Mouse (Mus musculus) forebrain, embryonic 11.5 days (tissue): Measurements from ENCODE around the gene Kif5a. TPM values are rescaled to one million over a fixed set of nuclear protein-coding genes. Genes with fewer than 3 reads are reported as not detected.

Experiments
- ATAC-seq: fragments of 200-750 bp; cut with Nextera tagmentation; replicated peaks from 2 replicates; pipeline ENCODE4 v1.8.0; 2017; ENCODE audit warnings: moderate TSS enrichment; ENCODE audit not compliant: low FRiP score
- DNase-seq: peaks from one replicate; pipeline ENCODE4 v3.0.0-alpha.2; 2017; ENCODE audit warnings: low spot score
- H3K27ac ChIP-seq: fragments of 300-500 bp; sonication (generic); 2 replicates; pipeline ENCODE4 v1.5.1; 2014; ENCODE audit warnings: low read depth, low read length
- H3K27me3 ChIP-seq: fragments of 300-500 bp; sonication (generic); 2 replicates; pipeline ENCODE4 v1.6.1; 2014; ENCODE audit warnings: mild to moderate bottlenecking, low read length, mixed read lengths; ENCODE audit not compliant: control insufficient read depth, insufficient read depth
- H3K36me3 ChIP-seq: fragments of 300-500 bp; sonication (generic); 2 replicates; pipeline ENCODE4 v1.6.1; 2014; ENCODE audit warnings: mild to moderate bottlenecking, low read length, moderate library complexity, mixed read lengths; ENCODE audit not compliant: control insufficient read depth, insufficient read depth
- H3K4me1 ChIP-seq: fragments of 300-500 bp; sonication (generic); replicated peaks from 2 replicates; pipeline ENCODE4 v1.6.1; 2014; ENCODE audit warnings: low read length, mixed read lengths; ENCODE audit not compliant: control insufficient read depth, insufficient read depth
- H3K4me2 ChIP-seq: fragments of 300-500 bp; sonication (generic); 2 replicates; pipeline ENCODE4 v1.6.1; 2014; ENCODE audit warnings: low read depth, mild to moderate bottlenecking, low read length, moderate library complexity, mixed read lengths; ENCODE audit not compliant: severe bottlenecking
- H3K4me3 ChIP-seq: fragments of 300-500 bp; sonication (generic); 2 replicates; pipeline ENCODE4 v1.5.1; 2014; ENCODE audit warnings: low read depth, low read length
- H3K9ac ChIP-seq: fragments of 300-500 bp; sonication (generic); 2 replicates; pipeline ENCODE4 v1.6.1; 2014; ENCODE audit warnings: low read length
- H3K9me3 ChIP-seq: fragments of 300-500 bp; sonication (generic); 2 replicates; pipeline ENCODE4 v1.6.1; 2016; ENCODE audit warnings: low read length, mixed read lengths; ENCODE audit not compliant: control insufficient read depth
- WGBS: fragments of 180-500 bp; shearing (Covaris S2); extraction: QIAGEN DNeasy Blood & Tissue Kit; methylation state at CpG from one replicate; pipeline ENCODE4 v1.1.7; 2014; 5-methylcytosine and 5-hydroxymethylcytosine counted together
- polyA plus RNA-seq: library from polyadenylated mRNA; unstranded; fragments of >200 nt; fragmentation: Nextera tagmentation; extraction: Ambion mirVana; gene quantifications from 2 replicates; pipeline ENCODE4 v1.2.1, GENCODE M21; 2014

Kif5a gene
- polyA plus RNA-seq, 1 experiment from 2014 or later: 23.6 TPM

DNA sequence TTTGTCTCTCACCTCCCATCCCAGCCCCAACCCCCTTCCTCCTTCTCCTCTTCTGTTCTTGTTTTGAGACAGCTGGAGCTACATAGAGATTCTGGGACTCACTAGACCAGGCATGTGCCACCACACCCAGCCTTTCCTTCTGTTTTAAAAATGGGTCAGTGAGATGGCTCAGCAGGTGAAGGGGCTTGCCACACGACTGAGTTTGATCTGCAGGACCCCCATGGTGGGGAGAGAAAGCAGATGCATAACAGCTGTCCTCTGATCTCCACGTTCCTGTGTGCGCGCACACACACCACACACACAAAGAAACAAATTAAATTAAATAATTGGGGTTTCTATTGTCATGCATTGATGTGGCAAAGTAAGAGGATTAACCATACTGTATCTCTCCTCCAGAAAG, 1.8 kb upstream of the Kif5a start:
- no peaks in the 10 kb centered on the region; the same call in 1 of the 2 replicates for H3K36me3 ChIP-seq
- no peak overlapping the region for H3K27ac ChIP-seq
- H3K27me3 ChIP-seq: peaks cover 10% of the 10 kb centered on the region; the same call in 1 of the 2 replicates
- H3K4me1 ChIP-seq: peaks cover 16% of the 10 kb centered on the region
- WGBS: 68% methylated on average over 4 of the region's 4 CpGs
- DNase-seq (no peak), ATAC-seq (no peak)
- H3K9me3 ChIP-seq: no peaks in the 10 kb centered on the region
- no peak overlapping the region for H3K9ac ChIP-seq
- no peak overlapping the region for H3K4me3 ChIP-seq
- H3K4me2 ChIP-seq: no peak overlapping the region

DNA sequence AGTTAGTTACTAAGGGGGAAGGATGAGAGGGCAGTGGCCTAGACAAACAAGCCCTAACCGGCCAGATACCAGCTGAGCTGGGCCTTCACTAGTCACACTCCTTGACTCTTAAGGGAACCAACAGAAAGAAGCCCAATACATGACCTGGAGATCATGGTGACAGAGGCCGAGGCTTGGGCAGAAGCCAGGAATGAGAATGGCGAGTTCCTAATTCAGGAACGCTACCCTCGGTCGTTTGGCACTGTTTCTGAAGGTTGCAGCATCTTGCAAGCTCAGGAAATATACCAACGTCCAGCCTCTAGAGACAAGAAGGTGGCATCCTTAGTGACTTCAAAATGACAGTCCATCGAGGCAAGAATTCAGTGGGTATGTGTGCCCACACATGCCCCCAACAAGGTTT, 1.2 kb upstream of the Kif5a start:
- Histone ChIP-seq H3K4me2 (no peak overlapping the region), H3K4me1 (peaks cover 16% of the 10 kb centered on the region), H3K36me3 (no peaks in the 10 kb centered on the region; the same call in 1 of the 2 replicates), H3K9ac (no peak overlapping the region), H3K4me3 (no peak overlapping the region), H3K9me3 (no peaks in the 10 kb centered on the region), H3K27me3 (peaks cover 10% of the 10 kb centered on the region; the same call in 1 of the 2 replicates), H3K27ac (no peak overlapping the region)
- ATAC-seq (no peak), DNase-seq (no peak)
- WGBS: 82% methylated on average over 8 of the region's 8 CpGs

DNA sequence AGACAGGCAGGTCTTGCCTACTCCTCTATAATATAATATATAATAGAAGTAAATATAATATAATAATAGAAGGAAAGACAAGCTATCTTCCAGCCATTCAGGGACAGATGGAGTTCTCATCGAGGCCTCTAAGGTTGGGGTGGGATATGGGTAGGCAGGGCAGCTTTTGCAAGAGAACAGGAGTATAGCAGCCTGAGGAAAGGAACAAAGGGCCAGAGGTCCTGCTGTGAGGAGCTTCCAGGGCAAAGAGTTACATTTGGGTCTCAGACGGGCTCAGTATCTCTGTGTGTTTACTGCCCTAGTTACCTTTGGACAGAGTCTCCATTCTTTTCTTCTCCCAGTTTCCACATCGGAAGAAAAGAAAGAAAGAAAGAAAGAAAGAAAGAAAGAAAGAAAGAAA, 483 bp upstream of the Kif5a start:
- 38% methylated on average over 3 of the region's 3 CpGs for WGBS
- H3K4me3 ChIP-seq: no peak overlapping the region
- peaks cover 10% of the 10 kb centered on the region; the same call in 1 of the 2 replicates for H3K27me3 ChIP-seq
- no peak overlapping the region for H3K27ac ChIP-seq
- H3K9ac ChIP-seq: no peak overlapping the region
- peaks cover 16% of the 10 kb centered on the region for H3K4me1 ChIP-seq
- no peaks in the 10 kb centered on the region for H3K9me3 ChIP-seq
- H3K4me2 ChIP-seq: no peak overlapping the region; the same call in 1 of the 2 replicates
- DNase-seq (no peak), ATAC-seq (no peak)
- H3K36me3 ChIP-seq: no peaks in the 10 kb centered on the region; the same call in 1 of the 2 replicates

DNA sequence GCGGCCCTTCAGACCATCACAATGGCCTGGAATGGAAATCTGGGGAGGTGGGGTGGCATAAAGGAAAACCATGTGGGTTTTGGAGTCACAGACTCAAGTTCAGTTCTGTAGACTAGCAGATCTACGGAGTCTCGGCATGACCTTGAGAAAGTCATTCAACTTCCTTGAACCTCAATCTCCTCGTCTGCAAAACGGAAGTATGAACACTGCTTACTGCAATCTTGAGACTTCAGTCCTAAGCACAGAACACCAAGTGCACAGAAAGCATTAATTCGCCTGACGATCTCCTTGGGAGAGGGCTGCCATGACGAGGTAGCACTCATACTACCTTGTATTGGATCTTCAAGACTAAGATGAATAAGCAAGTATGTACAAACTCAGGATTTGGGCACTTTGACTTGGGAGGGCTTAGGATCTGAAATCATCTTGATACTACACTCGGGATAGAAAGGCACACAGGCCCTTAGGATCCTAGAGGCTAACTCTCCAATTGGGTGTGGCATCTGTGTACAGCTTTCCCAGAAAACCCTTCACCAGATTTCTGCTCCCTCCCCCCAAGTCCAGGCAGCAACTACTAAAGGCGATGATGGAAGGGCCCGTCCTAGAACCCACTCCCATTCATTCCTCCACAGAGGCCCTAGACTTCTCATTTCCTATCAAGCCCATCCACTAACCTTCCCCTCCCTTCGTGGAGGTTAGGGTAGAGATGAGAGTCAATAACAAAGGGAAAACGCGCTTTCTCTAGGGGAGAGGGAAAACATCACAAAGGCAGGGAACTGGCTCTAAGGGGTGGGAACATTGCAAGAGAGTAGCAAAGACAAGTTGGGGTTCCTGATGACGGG, 1.2 kb downstream of the Kif5a start:
- peaks cover 10% of the 10 kb centered on the region; the same call in 1 of the 2 replicates for H3K27me3 ChIP-seq
- peaks cover 9% of the 10 kb centered on the region for H3K4me1 ChIP-seq
- no peak overlapping the region for H3K27ac ChIP-seq
- no peak for ATAC-seq
- WGBS: 63% methylated on average over 15 of the region's 15 CpGs
- no peaks in the 10 kb centered on the region for H3K9me3 ChIP-seq
- no peaks in the 10 kb centered on the region for H3K36me3 ChIP-seq
- peak overlapping the region; percentile 82 for H3K4me2 ChIP-seq
- H3K4me3 ChIP-seq: peak overlapping the region; percentile 52
- H3K9ac ChIP-seq: peak overlapping the region; percentile 59
- no peak for DNase-seq

DNA sequence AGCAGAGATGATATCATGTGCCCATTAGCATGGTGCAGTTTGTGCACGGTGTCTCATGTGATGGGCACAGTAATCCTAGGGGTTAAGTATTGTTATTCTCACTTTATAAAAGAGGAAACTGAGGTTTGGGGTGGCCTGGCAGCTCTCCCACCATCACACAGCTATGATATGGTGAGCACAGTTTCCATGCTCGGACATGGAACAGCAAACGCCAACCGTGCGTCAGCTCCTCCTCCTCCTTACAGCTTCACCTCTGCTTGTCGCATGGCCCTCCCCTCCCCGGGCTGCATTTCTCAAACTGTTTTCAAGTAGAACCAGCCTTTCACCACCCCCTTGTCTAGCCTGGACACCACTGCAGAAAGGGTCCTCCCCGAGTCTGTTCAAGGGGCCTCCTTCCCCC, 4.7 kb downstream of the Kif5a start:
- H3K27ac ChIP-seq: no peak overlapping the region
- H3K27me3 ChIP-seq: peaks cover 4% of the 10 kb centered on the region; the same call in 1 of the 2 replicates
- no peak overlapping the region for H3K9ac ChIP-seq
- WGBS: 91% methylated on average over 8 of the region's 8 CpGs
- no peak for ATAC-seq
- H3K4me2 ChIP-seq: no peak overlapping the region
- DNase-seq: no peak
- no peaks in the 10 kb centered on the region for H3K9me3 ChIP-seq
- peaks cover 8% of the 10 kb centered on the region for H3K4me1 ChIP-seq
- H3K4me3 ChIP-seq: no peak overlapping the region
- H3K36me3 ChIP-seq: no peaks in the 10 kb centered on the region

DNA sequence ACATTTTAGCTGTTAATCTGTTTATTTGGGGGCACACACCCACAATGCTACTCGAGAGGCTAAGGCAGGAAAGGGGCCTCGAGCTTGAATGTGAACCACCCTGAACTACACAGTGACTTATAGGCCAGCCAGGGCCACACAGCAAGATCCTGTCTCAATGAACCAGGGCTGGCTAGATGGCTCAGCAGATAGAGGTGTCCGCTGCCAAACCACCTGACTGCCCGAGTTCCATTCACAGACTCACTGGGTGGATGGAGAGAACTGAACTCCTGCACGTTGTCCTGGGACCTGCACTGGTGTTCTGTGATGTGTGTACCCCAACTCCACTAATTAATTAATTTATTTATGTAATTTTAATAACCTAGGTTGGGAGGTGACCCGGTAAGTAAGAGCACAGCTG, 5.4 kb downstream of the Kif5a start:
- Histone ChIP-seq H3K4me2 (no peak overlapping the region), H3K27me3 (peaks cover 2% of the 10 kb centered on the region; the same call in 1 of the 2 replicates), H3K27ac (no peak overlapping the region), H3K4me3 (no peak overlapping the region), H3K9ac (no peak overlapping the region), H3K36me3 (no peaks in the 10 kb centered on the region), H3K9me3 (no peaks in the 10 kb centered on the region), H3K4me1 (peaks cover 8% of the 10 kb centered on the region)
- ATAC-seq: no peak
- WGBS: 86% methylated on average over 6 of the region's 6 CpGs
- DNase-seq: no peak

DNA sequence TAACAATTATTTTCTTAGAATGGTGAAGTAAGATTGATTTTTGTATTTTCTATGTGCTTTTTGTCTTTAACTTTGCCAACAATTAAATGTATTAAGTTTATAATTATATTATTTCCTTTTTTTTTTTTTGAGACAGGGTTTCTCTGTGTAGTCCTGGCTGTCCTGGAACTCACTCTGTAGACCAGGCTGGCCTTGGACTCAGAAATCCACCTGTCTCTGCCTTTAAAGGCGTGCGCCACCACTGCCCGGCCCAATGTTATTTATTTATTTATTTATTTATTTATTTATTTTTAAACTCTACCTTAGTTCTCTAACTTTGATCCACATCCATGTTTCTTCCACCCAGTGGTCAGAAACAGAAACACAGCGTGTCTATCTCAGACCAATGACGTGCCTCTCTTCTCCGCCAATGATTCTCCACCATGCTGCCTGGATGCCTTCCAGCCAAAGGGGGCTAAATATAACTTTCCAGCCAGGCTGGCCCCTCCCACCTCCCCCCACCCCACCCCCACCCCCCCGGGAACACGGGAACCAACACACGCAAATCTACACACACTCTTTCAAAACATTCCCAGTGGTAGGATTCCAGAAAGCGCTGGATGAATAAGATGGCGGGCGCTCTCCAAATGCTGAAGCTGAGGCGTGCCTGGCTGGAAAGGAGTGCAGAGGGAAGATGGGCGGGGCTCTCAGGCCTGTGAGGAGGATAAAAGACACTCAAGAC, 7.4 kb downstream of the Kif5a start:
- Histone ChIP-seq H3K4me2 (peak overlapping the region; percentile 32; the same call in 1 of the 2 replicates), H3K4me3 (0 out of 2 replicates have a peak overlapping the region, but pooled peaks have one; percentile 9), H3K9me3 (no peaks in the 10 kb centered on the region), H3K9ac (no peak overlapping the region), H3K27ac (no peak overlapping the region), H3K36me3 (no peaks in the 10 kb centered on the region), H3K27me3 (no peaks in the 10 kb centered on the region), H3K4me1 (0 out of 2 replicates have a peak, but pooled peaks cover under 1% of the 10 kb centered on the region)
- ATAC-seq: peak; percentile 72
- peak; percentile 81 for DNase-seq
- WGBS: 22% methylated on average over 14 of the region's 14 CpGs

DNA sequence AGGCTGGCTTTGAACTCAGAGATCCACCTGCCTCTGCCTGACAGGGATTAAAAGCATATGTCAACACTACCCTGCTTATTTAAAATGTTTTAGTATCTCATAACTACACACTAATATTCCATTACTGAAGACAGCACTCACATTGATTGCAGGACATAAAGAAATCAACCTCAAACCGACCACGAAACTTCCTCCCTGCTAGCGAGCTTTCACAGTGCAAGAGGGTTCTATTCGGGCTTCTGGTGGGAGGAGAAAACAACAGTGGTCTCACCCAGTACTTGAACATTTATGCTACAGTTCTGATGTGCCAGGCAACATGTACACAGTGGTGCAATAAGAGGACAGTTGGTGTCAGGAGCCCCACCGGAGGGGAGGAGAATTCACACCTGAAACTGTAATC, 12.3 kb downstream of the Kif5a start:
- no peaks in the 10 kb centered on the region for H3K27me3 ChIP-seq
- WGBS: 89% methylated on average over 5 of the region's 5 CpGs
- H3K36me3 ChIP-seq: no peaks in the 10 kb centered on the region
- H3K4me3 ChIP-seq: no peak overlapping the region
- H3K4me1 ChIP-seq: no peaks in the 10 kb centered on the region
- ATAC-seq (no peak), DNase-seq (no peak)
- H3K9me3 ChIP-seq: no peaks in the 10 kb centered on the region
- no peak overlapping the region for H3K27ac ChIP-seq
- no peak overlapping the region for H3K4me2 ChIP-seq
- H3K9ac ChIP-seq: no peak overlapping the region
